Mouse (Mus musculus): ENCODE results near the gene Manbal.

Gene Manbal

GRCm38 (mm10) chr2:157436496-157436895 lies 69.1 kb downstream of the Manbal start:
- no peak for DNase-seq (ENCODE audit: low spot score)

DNA sequence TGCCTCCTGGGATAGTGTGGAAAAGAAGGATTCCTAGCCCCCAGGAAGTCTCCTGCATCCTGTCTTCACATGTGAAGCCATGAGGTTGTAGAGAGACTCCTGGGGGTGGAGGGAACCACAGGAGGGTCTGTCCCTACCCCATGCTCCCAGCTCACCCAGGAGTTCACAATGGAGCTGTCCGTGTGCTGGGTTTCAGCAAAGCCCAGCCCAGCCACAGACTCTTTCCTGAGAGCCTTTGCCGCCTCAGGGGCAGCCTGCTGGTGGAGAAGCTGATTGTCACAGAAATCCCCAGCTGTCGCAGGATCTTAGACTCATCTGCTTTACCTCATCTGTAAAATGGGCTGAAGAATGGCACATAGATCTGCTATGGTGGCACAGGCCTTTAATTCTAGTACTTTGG lies 69.7 kb downstream of the Manbal start:
- no peak for DNase-seq (ENCODE audit: low spot score)

GRCm38 (mm10) chr2:157441363-157441762 lies 74.0 kb downstream of the Manbal start:
- no peak for DNase-seq (ENCODE audit: low spot score)

Measured in layer of hippocampus, adult 9-10 months (tissue).